Mouse (Mus musculus): ENCODE data around the gene Ranbp17. TPM values are rescaled to one million over a fixed set of nuclear protein-coding genes. Genes with fewer than 3 reads are reported as not detected.

The Ranbp17 gene
- polyA plus RNA-seq, 1 experiment from 2014 or later: 3.9 TPM

GRCm38 (mm10) chr11:33200764-33201625 lies 312.6 kb downstream of the Ranbp17 start:
- Histone ChIP-seq H3K4me3 (replicated peaks) (peak overlapping the region; percentile 33), H3K9ac (no peak overlapping the region), H3K36me3 (no peaks in the 10 kb centered on the region), H3K4me2 (peak overlapping the region; percentile 62), H3K27ac (no peak overlapping the region), H3K9me3 (no peaks in the 10 kb centered on the region), H3K27me3 (replicated peaks) (peaks cover 100% of the 10 kb centered on the region), H3K4me1 (peaks cover 38% of the 10 kb centered on the region)
- 1% methylated on average over 67 of the region's 76 CpGs for WGBS
- ATAC-seq (ENCODE audit: insufficient read depth, low FRiP score, low read depth): 0 out of 2 replicates have a peak, but pooled peaks have one; percentile 20

GRCm38 (mm10) chr11:33199906-33200763 lies 313.4 kb downstream of the Ranbp17 start:
- Histone ChIP-seq H3K4me3 (replicated peaks) (peak overlapping the region; percentile 33), H3K4me2 (peak overlapping the region; percentile 62), H3K9ac (no peak overlapping the region), H3K4me1 (peaks cover 38% of the 10 kb centered on the region), H3K36me3 (no peaks in the 10 kb centered on the region), H3K9me3 (no peaks in the 10 kb centered on the region), H3K27ac (no peak overlapping the region), H3K27me3 (replicated peaks) (peaks cover 100% of the 10 kb centered on the region)
- 1% methylated on average over 45 of the region's 45 CpGs for WGBS
- no peak for ATAC-seq (ENCODE audit: insufficient read depth, low FRiP score, low read depth)

- Histone ChIP-seq H3K4me3 (replicated peaks) (no peak overlapping the region), H3K4me1 (peaks cover 38% of the 10 kb centered on the region), H3K27me3 (replicated peaks) (peaks cover 96% of the 10 kb centered on the region), H3K9me3 (no peaks in the 10 kb centered on the region), H3K27ac (no peak overlapping the region), H3K9ac (no peak overlapping the region), H3K36me3 (no peaks in the 10 kb centered on the region), H3K4me2 (no peak overlapping the region)
- 5% methylated on average over 15 of the region's 15 CpGs for WGBS
- no peak for ATAC-seq (ENCODE audit: insufficient read depth, low FRiP score, low read depth)
These were observed 314.4 kb downstream of the Ranbp17 start for GRCm38 (mm10) chr11:33199117-33199514.

GRCm38 (mm10) chr11:33198351-33199116 lies 315.0 kb downstream of the Ranbp17 start:
- peaks cover 96% of the 10 kb centered on the region for H3K27me3 ChIP-seq (replicated peaks)
- H3K4me2 ChIP-seq: no peak overlapping the region
- H3K9me3 ChIP-seq: no peaks in the 10 kb centered on the region
- ATAC-seq (ENCODE audit: insufficient read depth, low FRiP score, low read depth): no peak
- H3K4me3 ChIP-seq (replicated peaks): no peak overlapping the region
- H3K36me3 ChIP-seq: no peaks in the 10 kb centered on the region
- no peak overlapping the region for H3K27ac ChIP-seq
- H3K9ac ChIP-seq: no peak overlapping the region
- WGBS: 29% methylated on average over 22 of the region's 22 CpGs
- H3K4me1 ChIP-seq: peaks cover 37% of the 10 kb centered on the region

GRCm38 (mm10) chr11:33197673-33198072 lies 315.9 kb downstream of the Ranbp17 start:
- no peak overlapping the region for H3K27ac ChIP-seq
- H3K4me2 ChIP-seq: no peak overlapping the region
- WGBS: 19% methylated on average over 15 of the region's 15 CpGs
- no peak overlapping the region for H3K9ac ChIP-seq
- H3K4me3 ChIP-seq (replicated peaks): no peak overlapping the region
- H3K4me1 ChIP-seq: peaks cover 28% of the 10 kb centered on the region
- H3K9me3 ChIP-seq: no peaks in the 10 kb centered on the region
- H3K36me3 ChIP-seq: no peaks in the 10 kb centered on the region
- peaks cover 95% of the 10 kb centered on the region for H3K27me3 ChIP-seq (replicated peaks)
- no peak for ATAC-seq (ENCODE audit: insufficient read depth, low FRiP score, low read depth)

- Histone ChIP-seq H3K27ac (no peak overlapping the region), H3K4me2 (no peak overlapping the region), H3K9me3 (no peaks in the 10 kb centered on the region), H3K9ac (no peak overlapping the region), H3K36me3 (no peaks in the 10 kb centered on the region), H3K4me3 (replicated peaks) (no peak overlapping the region), H3K4me1 (peaks cover 28% of the 10 kb centered on the region), H3K27me3 (replicated peaks) (peaks cover 90% of the 10 kb centered on the region)
- WGBS: 29% methylated on average over 13 of the region's 13 CpGs
- ATAC-seq (ENCODE audit: insufficient read depth, low FRiP score, low read depth): no peak
These were observed 316.4 kb downstream of the Ranbp17 start for GRCm38 (mm10) chr11:33197133-33197514.

GRCm38 (mm10) chr11:33196447-33197132 lies 317.0 kb downstream of the Ranbp17 start:
- Histone ChIP-seq H3K9me3 (no peaks in the 10 kb centered on the region), H3K4me1 (peaks cover 26% of the 10 kb centered on the region), H3K36me3 (no peaks in the 10 kb centered on the region), H3K27me3 (replicated peaks) (peaks cover 89% of the 10 kb centered on the region), H3K4me3 (replicated peaks) (no peak overlapping the region), H3K27ac (no peak overlapping the region), H3K9ac (no peak overlapping the region), H3K4me2 (no peak overlapping the region)
- ATAC-seq (ENCODE audit: insufficient read depth, low FRiP score, low read depth): no peak
- WGBS: 13% methylated on average over 24 of the region's 24 CpGs

- Histone ChIP-seq H3K4me1 (peaks cover 18% of the 10 kb centered on the region), H3K9me3 (no peaks in the 10 kb centered on the region), H3K9ac (no peak overlapping the region), H3K4me2 (no peak overlapping the region), H3K36me3 (no peaks in the 10 kb centered on the region), H3K4me3 (replicated peaks) (no peak overlapping the region), H3K27me3 (replicated peaks) (peaks cover 88% of the 10 kb centered on the region), H3K27ac (no peak overlapping the region)
- no peak for ATAC-seq (ENCODE audit: insufficient read depth, low FRiP score, low read depth)
- 5% methylated on average over 25 of the region's 25 CpGs for WGBS
These were observed 317.8 kb downstream of the Ranbp17 start for GRCm38 (mm10) chr11:33195531-33196446.

GRCm38 (mm10) chr11:33195061-33195460 lies 318.5 kb downstream of the Ranbp17 start:
- Histone ChIP-seq H3K4me3 (replicated peaks) (no peak overlapping the region), H3K4me1 (peaks cover 11% of the 10 kb centered on the region; the same call in 1 of the 2 replicates), H3K27me3 (replicated peaks) (peaks cover 81% of the 10 kb centered on the region), H3K9ac (no peak overlapping the region), H3K4me2 (no peak overlapping the region), H3K9me3 (no peaks in the 10 kb centered on the region), H3K36me3 (no peaks in the 10 kb centered on the region), H3K27ac (no peak overlapping the region)
- 33% methylated on average over 7 of the region's 7 CpGs for WGBS
- ATAC-seq (ENCODE audit: insufficient read depth, low FRiP score, low read depth): no peak

GRCm38 (mm10) chr11:33193695-33194094 lies 319.9 kb downstream of the Ranbp17 start:
- Histone ChIP-seq H3K4me3 (replicated peaks) (no peak overlapping the region), H3K4me2 (no peak overlapping the region; the same call in 1 of the 2 replicates)
- ATAC-seq (ENCODE audit: insufficient read depth, low FRiP score, low read depth): no peak

More at GRCm38 (mm10) chr11:33193695-33194094, 319.9 kb downstream of the Ranbp17 start:
- no peak overlapping the region for H3K27ac ChIP-seq
- H3K27me3 ChIP-seq (replicated peaks): peaks cover 67% of the 10 kb centered on the region
- 0 out of 2 replicates have a peak, but pooled peaks cover 4% of the 10 kb centered on the region for H3K4me1 ChIP-seq
- no peak overlapping the region for H3K9ac ChIP-seq
- 2% methylated on average over 12 of the region's 12 CpGs for WGBS
- no peaks in the 10 kb centered on the region for H3K9me3 ChIP-seq
- no peaks in the 10 kb centered on the region for H3K36me3 ChIP-seq

Measured in stomach, embryonic 15.5 days (tissue).